Mouse (Mus musculus): ENCODE data around the gene Sel1l. TPM values are rescaled to one million over a fixed set of nuclear protein-coding genes. Genes with fewer than 3 reads are reported as not detected.

The Sel1l gene
- 109 and 126 TPM in 2 replicates for polyA plus RNA-seq (2015; fragmentation: Nextera tagmentation; extraction: Ambion mirVana)

DNA sequence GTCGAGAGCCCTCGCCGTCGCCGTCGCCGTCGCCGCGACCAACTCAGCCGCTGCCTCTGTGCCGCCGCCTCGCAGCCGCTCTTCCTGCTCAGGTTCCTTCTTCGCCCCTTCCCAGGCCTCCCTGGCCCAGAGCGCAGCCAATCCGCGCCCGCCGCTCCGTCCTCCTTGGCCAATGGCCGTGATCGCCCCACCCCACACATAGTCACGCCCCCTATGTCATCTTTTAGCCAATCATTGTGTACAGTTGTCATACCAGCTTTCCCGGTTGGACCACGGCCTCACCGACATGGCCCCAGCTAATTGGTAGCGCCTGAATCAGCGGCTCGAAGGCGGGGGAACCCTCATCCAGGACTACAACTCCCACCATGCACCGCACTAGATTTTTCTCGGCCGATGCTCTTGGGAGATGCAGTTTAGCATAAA lies at the start of gene Sel1l:
Gene Sel1l (minus strand): TSS at position 113 of the 423 bp plus-strand sequence.
- Histone ChIP-seq H3K36me3 (ENCODE audit: control insufficient read depth, insufficient read depth) (no peaks in the 10 kb centered on the region), H3K27ac (ENCODE audit: low read length) (peak within 1 kb of the TSS; percentile 53; the same call in 1 of the 2 replicates), H3K4me3 (replicated peaks; ENCODE audit: low read length) (peak within 1 kb of the TSS; percentile 92), H3K4me2 (ENCODE audit: low read length) (peak within 1 kb of the TSS; percentile 96), H3K9me3 (ENCODE audit: control insufficient read depth, low read length) (no peaks in the 10 kb centered on the region), H3K27me3 (replicated peaks; ENCODE audit: control insufficient read depth, insufficient read depth, low read length) (no peaks in the 10 kb centered on the region), H3K4me1 (replicated peaks; ENCODE audit: control insufficient read depth, insufficient read depth, low read length) (peaks cover 14% of the 10 kb centered on the region), H3K9ac (replicated peaks; ENCODE audit: low read depth, low read length) (peak within 1 kb of the TSS; percentile 85)
- ATAC-seq: peak; percentile 100
- WGBS: 0% methylated on average over 26 of the region's 35 CpGs

GRCm38 (mm10) chr12:91892622-91893560 lies 43.9 kb upstream of the Sel1l start:
- 19% methylated on average over 9 of the region's 9 CpGs for WGBS
- Histone ChIP-seq H3K4me1 (replicated peaks; ENCODE audit: control insufficient read depth, insufficient read depth, low read length) (peaks cover 7% of the 10 kb centered on the region; the same call in 1 of the 2 replicates), H3K27ac (ENCODE audit: low read length) (no peak overlapping the region), H3K9ac (replicated peaks; ENCODE audit: low read depth, low read length) (no peak overlapping the region), H3K27me3 (replicated peaks; ENCODE audit: control insufficient read depth, insufficient read depth, low read length) (no peaks in the 10 kb centered on the region), H3K4me2 (ENCODE audit: low read length) (no peak overlapping the region), H3K9me3 (ENCODE audit: control insufficient read depth, low read length) (no peaks in the 10 kb centered on the region), H3K36me3 (ENCODE audit: control insufficient read depth, insufficient read depth) (no peaks in the 10 kb centered on the region), H3K4me3 (replicated peaks; ENCODE audit: low read length) (no peak overlapping the region)
- peak; percentile 95 for ATAC-seq

GRCm38 (mm10) chr12:91880431-91880830 lies 31.5 kb upstream of the Sel1l start:
- H3K4me2 ChIP-seq (ENCODE audit: low read length): no peak overlapping the region
- WGBS: 85% methylated on average over 13 of the region's 13 CpGs
- no peaks in the 10 kb centered on the region for H3K4me1 ChIP-seq (replicated peaks; ENCODE audit: control insufficient read depth, insufficient read depth, low read length)
- H3K27me3 ChIP-seq (replicated peaks; ENCODE audit: control insufficient read depth, insufficient read depth, low read length): no peaks in the 10 kb centered on the region
- no peak for ATAC-seq
- H3K36me3 ChIP-seq (ENCODE audit: control insufficient read depth, insufficient read depth): no peaks in the 10 kb centered on the region
- H3K9me3 ChIP-seq (ENCODE audit: control insufficient read depth, low read length): no peaks in the 10 kb centered on the region
- H3K4me3 ChIP-seq (replicated peaks; ENCODE audit: low read length): no peak overlapping the region
- H3K9ac ChIP-seq (replicated peaks; ENCODE audit: low read depth, low read length): no peak overlapping the region
- no peak overlapping the region for H3K27ac ChIP-seq (ENCODE audit: low read length)

DNA sequence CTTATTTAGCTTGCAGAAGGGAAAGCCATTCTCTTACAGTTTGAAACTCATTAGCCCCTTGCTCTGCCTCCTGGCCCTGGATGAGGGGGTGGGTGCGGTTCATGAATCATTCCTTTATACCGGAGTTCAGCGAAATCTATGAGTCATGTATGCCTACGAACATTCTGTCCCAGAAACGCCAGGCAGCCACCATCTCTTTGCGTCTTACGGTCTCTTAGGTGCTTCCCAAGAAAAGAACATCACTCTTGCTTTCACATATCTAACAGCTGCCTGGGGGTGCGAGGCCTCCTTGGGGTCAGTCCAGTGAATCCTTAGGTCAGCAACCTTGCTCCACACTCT lies 29.9 kb upstream of the Sel1l start:
- Histone ChIP-seq H3K9ac (replicated peaks; ENCODE audit: low read depth, low read length) (no peak overlapping the region), H3K4me2 (ENCODE audit: low read length) (no peak overlapping the region), H3K27me3 (replicated peaks; ENCODE audit: control insufficient read depth, insufficient read depth, low read length) (no peaks in the 10 kb centered on the region), H3K9me3 (ENCODE audit: control insufficient read depth, low read length) (no peaks in the 10 kb centered on the region), H3K27ac (ENCODE audit: low read length) (no peak overlapping the region), H3K4me3 (replicated peaks; ENCODE audit: low read length) (no peak overlapping the region), H3K4me1 (replicated peaks; ENCODE audit: control insufficient read depth, insufficient read depth, low read length) (no peaks in the 10 kb centered on the region), H3K36me3 (ENCODE audit: control insufficient read depth, insufficient read depth) (no peaks in the 10 kb centered on the region)
- no peak for ATAC-seq
- WGBS: 69% methylated on average over 8 of the region's 8 CpGs

DNA sequence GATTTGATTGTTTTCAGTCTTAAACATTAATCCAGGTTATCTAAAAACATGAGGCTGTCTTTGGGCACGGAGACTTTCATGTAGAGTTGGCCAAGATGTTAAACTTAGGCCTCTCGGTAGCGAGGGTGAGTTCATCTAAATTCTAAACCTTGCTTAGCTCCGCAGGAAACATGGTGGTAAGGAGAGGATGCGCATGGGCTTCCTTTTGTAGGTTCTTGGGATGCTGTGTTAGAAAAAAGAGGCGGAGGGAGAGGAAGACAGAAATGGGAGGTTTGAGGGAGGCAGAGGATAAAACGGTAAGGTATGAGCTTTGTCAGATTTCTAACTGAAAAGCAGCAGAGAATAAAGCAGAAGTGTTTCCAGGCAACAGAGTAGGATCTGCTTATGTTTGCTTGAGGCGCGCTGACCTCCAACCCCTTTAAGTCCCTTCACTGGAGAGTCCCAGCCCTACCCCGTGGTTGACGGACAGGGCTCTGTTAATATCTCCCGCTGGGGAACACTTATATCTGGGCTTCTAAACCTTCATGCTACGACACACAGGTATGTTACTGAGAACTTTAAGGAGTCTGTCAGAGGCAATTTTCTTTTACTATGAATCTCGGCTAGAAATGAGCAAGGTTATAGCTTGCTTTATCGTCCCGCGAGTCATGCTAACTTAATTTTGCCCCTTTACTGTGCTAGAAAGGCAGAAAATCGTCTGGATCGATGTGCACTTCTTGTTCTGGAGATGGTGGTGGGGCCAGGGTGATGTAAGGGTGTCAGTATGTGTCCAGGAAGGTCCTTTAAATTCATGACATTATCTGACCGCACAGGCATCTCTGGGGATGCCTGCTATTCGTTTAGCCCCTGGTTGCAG lies 29.3 kb upstream of the Sel1l start:
- H3K9me3 ChIP-seq (ENCODE audit: control insufficient read depth, low read length): no peaks in the 10 kb centered on the region
- H3K4me3 ChIP-seq (replicated peaks; ENCODE audit: low read length): no peak overlapping the region
- 0 out of 2 replicates have a peak, but pooled peaks have one; percentile 6 for ATAC-seq
- no peaks in the 10 kb centered on the region for H3K4me1 ChIP-seq (replicated peaks; ENCODE audit: control insufficient read depth, insufficient read depth, low read length)
- WGBS: 71% methylated on average over 21 of the region's 21 CpGs
- no peak overlapping the region for H3K9ac ChIP-seq (replicated peaks; ENCODE audit: low read depth, low read length)
- no peak overlapping the region for H3K27ac ChIP-seq (ENCODE audit: low read length)
- no peak overlapping the region for H3K4me2 ChIP-seq (ENCODE audit: low read length)
- H3K36me3 ChIP-seq (ENCODE audit: control insufficient read depth, insufficient read depth): no peaks in the 10 kb centered on the region
- H3K27me3 ChIP-seq (replicated peaks; ENCODE audit: control insufficient read depth, insufficient read depth, low read length): no peaks in the 10 kb centered on the region

DNA sequence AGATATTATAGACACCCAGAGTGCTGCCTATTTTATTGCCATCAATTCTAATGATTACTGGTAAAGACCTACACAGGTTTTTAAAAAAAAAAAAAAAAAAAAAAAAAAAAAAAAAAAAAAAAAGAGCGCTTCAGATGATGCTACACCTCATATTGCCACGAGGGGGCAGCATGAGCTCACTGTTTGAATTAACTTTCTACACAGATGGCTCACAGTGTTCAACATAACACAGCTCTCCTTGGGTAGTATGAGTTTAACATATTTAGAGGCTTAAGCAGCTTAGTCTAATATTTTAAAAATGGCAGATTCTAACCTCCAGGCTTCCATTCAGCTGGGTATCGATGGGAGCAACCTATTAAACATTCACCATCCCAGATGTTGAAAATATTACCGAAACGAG lies 28.7 kb upstream of the Sel1l start:
- H3K4me1 ChIP-seq (replicated peaks; ENCODE audit: control insufficient read depth, insufficient read depth, low read length): no peaks in the 10 kb centered on the region
- no peak overlapping the region for H3K9ac ChIP-seq (replicated peaks; ENCODE audit: low read depth, low read length)
- no peak overlapping the region for H3K4me2 ChIP-seq (ENCODE audit: low read length)
- H3K4me3 ChIP-seq (replicated peaks; ENCODE audit: low read length): no peak overlapping the region
- no peaks in the 10 kb centered on the region for H3K9me3 ChIP-seq (ENCODE audit: control insufficient read depth, low read length)
- H3K27me3 ChIP-seq (replicated peaks; ENCODE audit: control insufficient read depth, insufficient read depth, low read length): no peaks in the 10 kb centered on the region
- ATAC-seq: peak; percentile 84
- H3K36me3 ChIP-seq (ENCODE audit: control insufficient read depth, insufficient read depth): no peaks in the 10 kb centered on the region
- 47% methylated on average over 5 of the region's 5 CpGs for WGBS
- no peak overlapping the region for H3K27ac ChIP-seq (ENCODE audit: low read length)

- Histone ChIP-seq H3K9ac (replicated peaks; ENCODE audit: low read depth, low read length) (no peak overlapping the region), H3K9me3 (ENCODE audit: control insufficient read depth, low read length) (no peaks in the 10 kb centered on the region), H3K27me3 (replicated peaks; ENCODE audit: control insufficient read depth, insufficient read depth, low read length) (no peaks in the 10 kb centered on the region), H3K27ac (ENCODE audit: low read length) (no peak overlapping the region), H3K4me1 (replicated peaks; ENCODE audit: control insufficient read depth, insufficient read depth, low read length) (no peaks in the 10 kb centered on the region), H3K36me3 (ENCODE audit: control insufficient read depth, insufficient read depth) (no peaks in the 10 kb centered on the region), H3K4me2 (ENCODE audit: low read length) (no peak overlapping the region), H3K4me3 (replicated peaks; ENCODE audit: low read length) (no peak overlapping the region)
- ATAC-seq: no peak
- 89% methylated on average over 11 of the region's 11 CpGs for WGBS
Observed at GRCm38 (mm10) chr12:91870671-91871070, 21.7 kb upstream of the Sel1l start.

- Histone ChIP-seq H3K4me2 (ENCODE audit: low read length) (no peak overlapping the region), H3K4me3 (replicated peaks; ENCODE audit: low read length) (no peak overlapping the region), H3K9me3 (ENCODE audit: control insufficient read depth, low read length) (no peaks in the 10 kb centered on the region), H3K27ac (ENCODE audit: low read length) (no peak overlapping the region), H3K9ac (replicated peaks; ENCODE audit: low read depth, low read length) (no peak overlapping the region), H3K27me3 (replicated peaks; ENCODE audit: control insufficient read depth, insufficient read depth, low read length) (no peaks in the 10 kb centered on the region), H3K36me3 (ENCODE audit: control insufficient read depth, insufficient read depth) (no peaks in the 10 kb centered on the region), H3K4me1 (replicated peaks; ENCODE audit: control insufficient read depth, insufficient read depth, low read length) (no peaks in the 10 kb centered on the region)
- 75% methylated on average over 4 of the region's 4 CpGs for WGBS
- ATAC-seq: no peak
Observed at GRCm38 (mm10) chr12:91869352-91869751, 20.4 kb upstream of the Sel1l start.

DNA sequence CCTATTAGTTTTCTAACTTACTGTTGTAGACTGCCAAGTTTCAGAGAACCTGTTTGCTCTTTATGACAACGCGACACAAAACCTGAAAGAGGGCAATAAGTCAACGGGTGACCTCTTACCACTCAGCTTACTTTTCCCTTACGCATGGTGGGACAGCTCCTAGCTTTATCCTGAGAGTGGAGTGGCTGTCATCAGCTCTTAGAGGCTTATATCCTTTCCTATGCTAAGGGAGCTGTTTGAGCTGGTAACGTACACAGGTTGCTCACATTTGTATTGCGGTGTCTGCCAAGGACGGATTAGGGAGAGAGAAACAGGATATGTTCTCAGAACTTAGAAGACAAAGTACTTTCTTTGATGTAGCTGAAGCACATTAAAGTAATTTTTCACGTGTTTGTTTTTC lies 5.4 kb upstream of the Sel1l start:
- H3K27ac ChIP-seq (ENCODE audit: low read length): no peak overlapping the region
- H3K4me2 ChIP-seq (ENCODE audit: low read length): no peak overlapping the region
- no peaks in the 10 kb centered on the region for H3K9me3 ChIP-seq (ENCODE audit: control insufficient read depth, low read length)
- no peak for ATAC-seq
- H3K4me3 ChIP-seq (replicated peaks; ENCODE audit: low read length): no peak overlapping the region
- no peaks in the 10 kb centered on the region for H3K36me3 ChIP-seq (ENCODE audit: control insufficient read depth, insufficient read depth)
- H3K9ac ChIP-seq (replicated peaks; ENCODE audit: low read depth, low read length): no peak overlapping the region
- 78% methylated on average over 8 of the region's 8 CpGs for WGBS
- no peaks in the 10 kb centered on the region for H3K27me3 ChIP-seq (replicated peaks; ENCODE audit: control insufficient read depth, insufficient read depth, low read length)
- no peaks in the 10 kb centered on the region for H3K4me1 ChIP-seq (replicated peaks; ENCODE audit: control insufficient read depth, insufficient read depth, low read length)

Data from forebrain, embryonic 16.5 days (tissue).